In the genomic region with DNA sequence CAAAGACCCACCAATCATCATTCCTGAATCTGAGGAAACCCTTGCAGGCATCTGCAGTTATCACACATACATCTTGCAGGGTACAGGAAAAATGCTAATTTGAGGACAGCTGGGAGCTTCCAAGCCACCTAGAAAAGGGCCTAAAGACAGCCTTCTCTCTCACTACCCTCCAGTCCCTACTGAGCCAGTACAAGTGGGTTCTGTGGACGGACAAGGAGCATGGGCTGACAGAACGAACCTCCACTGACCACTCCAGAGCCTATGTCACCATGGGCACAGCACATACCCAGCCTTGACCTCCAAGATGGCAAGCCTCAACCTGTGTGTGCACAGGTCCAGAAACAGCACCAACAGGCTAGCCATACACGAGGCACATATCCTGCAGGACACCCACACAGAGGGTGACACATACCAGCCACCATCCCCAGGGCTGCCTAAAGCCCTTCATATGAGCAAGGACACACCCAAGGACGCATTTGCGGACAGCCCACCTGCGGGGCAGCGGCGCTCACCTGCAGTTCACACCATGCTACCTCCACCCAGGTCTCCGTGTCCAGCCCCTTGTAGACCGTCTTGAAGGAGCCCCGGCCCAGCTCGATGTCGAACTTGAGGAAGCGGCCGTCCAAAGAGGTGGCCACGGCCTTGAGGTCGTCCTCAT, we compare ENCODE assay signal across 8 mouse cellular contexts. TPM values are rescaled to one million over a fixed set of nuclear protein-coding genes. Genes with fewer than 3 reads are reported as not detected.
A peak's percentile ranks its signal among the peaks of the same experiment; 100 is the strongest.
DNase-seq lines count a peak whose midpoint lies in the region; ATAC-seq lines count a peak whose summit lies in the region.

No protein-coding gene starts in this region.

- peaks cover 85% of the 10 kb centered on the region for H3K27me3 ChIP-seq in heart, embryonic 13.5 days (replicated peaks)
- peaks cover 34% of the 10 kb centered on the region for H3K27me3 ChIP-seq in embryonic facial prominence, embryonic 11.5 days (ENCODE audit: control insufficient read depth, insufficient read depth, low read length)
- peaks cover 3% of the 10 kb centered on the region; the same call in 1 of the 2 replicates for H3K27me3 ChIP-seq in hindbrain, embryonic 15.5 days
- H3K27me3 ChIP-seq in midbrain, embryonic 15.5 days (replicated peaks): no peaks in the 10 kb centered on the region

- H3K4me3 ChIP-seq in heart, embryonic 13.5 days: peak overlapping the region; percentile 76
- peak overlapping the region; percentile 70 for H3K4me3 ChIP-seq in embryonic facial prominence, embryonic 11.5 days (ENCODE audit: low read depth, low read length)
- peak overlapping the region; percentile 87 for H3K4me3 ChIP-seq in hindbrain, embryonic 15.5 days
- peak overlapping the region; percentile 85 for H3K4me3 ChIP-seq in midbrain, embryonic 15.5 days

- DNase-seq in heart, postnatal 25 days (ENCODE audit: low spot score): no peak
- DNase-seq in embryonic facial prominence, embryonic 11.5 days (ENCODE audit: low spot score): no peak
- no peak for DNase-seq in frontal cortex, adult 2 months (ENCODE audit: extremely low spot score in 1 of 2, low spot score in 1 of 2)
- DNase-seq in layer of hippocampus, adult 18-20 months (ENCODE audit: low spot score in 2 of 2): no peak
- DNase-seq in kidney, postnatal 4 days: no peak

- peak overlapping the region; percentile 99 for H3K4me2 ChIP-seq in heart, embryonic 13.5 days
- peak overlapping the region; percentile 98 for H3K4me2 ChIP-seq in embryonic facial prominence, embryonic 11.5 days (ENCODE audit: low read depth, low read length)
- peak overlapping the region; percentile 87 for H3K4me2 ChIP-seq in hindbrain, embryonic 15.5 days
- H3K4me2 ChIP-seq in midbrain, embryonic 15.5 days: peak overlapping the region; percentile 96

- intact Hi-C loops in heart, postnatal 25 days (cut with DNase I): loop anchor here (5.0 kb wide), 1 partner anchor 59 kb away; no protein-coding TSS in a partner anchor

- no peak overlapping the region for H3K27ac ChIP-seq in heart, embryonic 13.5 days (replicated peaks)
- no peak overlapping the region for H3K27ac ChIP-seq in embryonic facial prominence, embryonic 11.5 days (replicated peaks; ENCODE audit: low read depth, low read length)
- H3K27ac ChIP-seq in hindbrain, embryonic 15.5 days (replicated peaks): peak overlapping the region; percentile 92
- peak overlapping the region; percentile 91 for H3K27ac ChIP-seq in midbrain, embryonic 15.5 days

- peak overlapping the region; percentile 82 for H3K9ac ChIP-seq in heart, embryonic 13.5 days
- H3K9ac ChIP-seq in embryonic facial prominence, embryonic 11.5 days (replicated peaks; ENCODE audit: low read length): peak overlapping the region; percentile 74
- peak overlapping the region; percentile 94 for H3K9ac ChIP-seq in hindbrain, embryonic 15.5 days
- peak overlapping the region; percentile 87 for H3K9ac ChIP-seq in midbrain, embryonic 15.5 days

- 24% methylated on average over 17 of the region's 17 CpGs for WGBS in heart, embryonic 13.5 days
- WGBS in embryonic facial prominence, embryonic 11.5 days: 24% methylated on average over 17 of the region's 17 CpGs
- 17% methylated on average over 17 of the region's 17 CpGs for WGBS in hindbrain, embryonic 15.5 days
- whole genome bisulfite sequencing in midbrain, embryonic 15.5 days: 22% methylated on average over 17 of the region's 17 CpGs

- H3K4me1 ChIP-seq in heart, embryonic 13.5 days: peaks cover 43% of the 10 kb centered on the region
- no peaks in the 10 kb centered on the region; the same call in 1 of the 2 replicates for H3K4me1 ChIP-seq in embryonic facial prominence, embryonic 11.5 days (ENCODE audit: control insufficient read depth, insufficient read depth, low read length)
- peaks cover 58% of the 10 kb centered on the region for H3K4me1 ChIP-seq in hindbrain, embryonic 15.5 days (replicated peaks)
- H3K4me1 ChIP-seq in midbrain, embryonic 15.5 days: peaks cover 52% of the 10 kb centered on the region

- no peaks in the 10 kb centered on the region for H3K9me3 ChIP-seq in heart, embryonic 13.5 days
- H3K9me3 ChIP-seq in embryonic facial prominence, embryonic 11.5 days (replicated peaks; ENCODE audit: control insufficient read depth, low read length): no peaks in the 10 kb centered on the region
- H3K9me3 ChIP-seq in hindbrain, embryonic 15.5 days: no peaks in the 10 kb centered on the region
- no peaks in the 10 kb centered on the region for H3K9me3 ChIP-seq in midbrain, embryonic 15.5 days

- no peak for ATAC-seq in heart, embryonic 13.5 days (ENCODE audit: extremely low read depth, insufficient number of reproducible peaks, low FRiP score, low TSS enrichment)
- no peak for ATAC-seq in embryonic facial prominence, embryonic 11.5 days (replicated peaks; ENCODE audit: insufficient number of reproducible peaks, low FRiP score, low TSS enrichment, low read depth)
- ATAC-seq in hindbrain, embryonic 15.5 days (ENCODE audit: low FRiP score, low read depth): peak; percentile 2; the same call in 1 of the 2 replicates
- ATAC-seq in midbrain, embryonic 15.5 days (replicated peaks): 0 out of 2 replicates have a peak, but pooled peaks have one; percentile 12

- H3K36me3 ChIP-seq in heart, embryonic 13.5 days: no peaks in the 10 kb centered on the region
- no peaks in the 10 kb centered on the region for H3K36me3 ChIP-seq in embryonic facial prominence, embryonic 11.5 days (replicated peaks; ENCODE audit: control insufficient read depth, insufficient read depth, low read depth, low read length)
- H3K36me3 ChIP-seq in hindbrain, embryonic 15.5 days: no peaks in the 10 kb centered on the region
- no peaks in the 10 kb centered on the region for H3K36me3 ChIP-seq in midbrain, embryonic 15.5 days (replicated peaks)

RNA-seq across cellular contexts. Expression of a gene that starts 1.6 kb away (rescaled TPM):
- polyA plus RNA-seq in heart, embryonic 13.5 days (2015; fragmentation: Nextera tagmentation; extraction: Ambion mirVana): 0.98 and 1.5 TPM in 2 replicates
- 10 to 100 TPM; 71.4 to 78.2 TPM for total RNA-seq in heart, postnatal 25 days (2021)
- 2.5 and 2.6 TPM in 2 replicates for polyA plus RNA-seq in embryonic facial prominence, embryonic 11.5 days (2014; fragmentation: Nextera tagmentation; extraction: Ambion mirVana)
- polyA plus RNA-seq in hindbrain, embryonic 15.5 days (2015; fragmentation: Nextera tagmentation; extraction: Ambion mirVana): 19.6 and 23.2 TPM in 2 replicates
- 26.0 and 27.8 TPM in 2 replicates for polyA plus RNA-seq in midbrain, embryonic 15.5 days (2015; fragmentation: Nextera tagmentation; extraction: Ambion mirVana)
- 64.8 and 67.4 TPM in 2 replicates for polyA plus RNA-seq in frontal cortex, adult 2 months (2012; rRNA removed)
- 100 to 1,000 TPM; 100 to 103 TPM for total RNA-seq in layer of hippocampus, adult 18-20 months (2021)

RNA-seq across cellular contexts. Expression of a gene that starts 41.1 kb away (rescaled TPM):
- 61.2 and 65.2 TPM in 2 replicates for polyA plus RNA-seq in heart, embryonic 13.5 days (2015; fragmentation: Nextera tagmentation; extraction: Ambion mirVana)
- 100 to 1,000 TPM; 101 to 109 TPM for total RNA-seq in heart, postnatal 25 days (2021)
- 29.8 and 30.5 TPM in 2 replicates for polyA plus RNA-seq in embryonic facial prominence, embryonic 11.5 days (2014; fragmentation: Nextera tagmentation; extraction: Ambion mirVana)
- polyA plus RNA-seq in hindbrain, embryonic 15.5 days (2015; fragmentation: Nextera tagmentation; extraction: Ambion mirVana): 28.2 and 32.3 TPM in 2 replicates
- polyA plus RNA-seq in midbrain, embryonic 15.5 days (2015; fragmentation: Nextera tagmentation; extraction: Ambion mirVana): 21.2 and 22.8 TPM in 2 replicates
- polyA plus RNA-seq in frontal cortex, adult 2 months (2012; rRNA removed): 56.2 and 61.8 TPM in 2 replicates
- total RNA-seq in layer of hippocampus, adult 18-20 months (2021): 10 to 100 TPM; 19.5 to 19.9 TPM

Comparison
In these comparisons a context has a peak if more than half of its experiments do, and no peak if none do; other contexts are left out.
1. ATAC-seq: peak in hindbrain, embryonic 15.5 days (single experiment) and midbrain, embryonic 15.5 days (single experiment); none in heart, embryonic 13.5 days (single experiment) and embryonic facial prominence, embryonic 11.5 days (single experiment).
2. H3K27ac ChIP-seq: peak in hindbrain, embryonic 15.5 days (single experiment) and midbrain, embryonic 15.5 days (single experiment); none in heart, embryonic 13.5 days (single experiment) and embryonic facial prominence, embryonic 11.5 days (single experiment).
3. Peak in every context shown above with its lines, with median percentiles within 50 percentile points of each other: H3K4me2 ChIP-seq, H3K4me3 ChIP-seq and H3K9ac ChIP-seq.